Mouse (Mus musculus) yolk sac, embryonic 10.5 days (tissue): ENCODE data around the gene Pax5.

ENCODE experiments used
- DNase-seq: peaks from one replicate; pipeline ENCODE4 v3.0.0-alpha.2; 2017; ENCODE audit warnings: low spot score

The Pax5 gene

DNA sequence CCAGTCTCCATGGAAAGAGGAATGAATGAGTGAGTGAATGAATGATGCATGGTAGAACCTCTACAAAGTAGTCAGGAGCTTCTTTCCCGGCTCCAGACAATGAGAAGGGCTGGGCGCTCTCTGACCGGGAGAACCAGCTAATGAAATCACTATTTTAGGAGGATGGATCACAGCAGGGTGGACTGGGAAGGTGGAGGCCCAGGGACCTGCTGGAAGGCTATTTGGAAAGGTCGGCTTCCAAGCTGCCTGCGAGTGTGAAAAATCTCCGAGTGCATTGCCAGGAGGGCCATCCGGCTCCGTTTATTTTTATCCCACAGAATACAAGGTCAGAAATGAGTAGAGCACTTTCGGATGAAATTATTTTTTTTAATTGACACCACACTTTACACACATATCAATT, 112.3 kb downstream of the Pax5 start:
- DNase-seq = no peak

DNA sequence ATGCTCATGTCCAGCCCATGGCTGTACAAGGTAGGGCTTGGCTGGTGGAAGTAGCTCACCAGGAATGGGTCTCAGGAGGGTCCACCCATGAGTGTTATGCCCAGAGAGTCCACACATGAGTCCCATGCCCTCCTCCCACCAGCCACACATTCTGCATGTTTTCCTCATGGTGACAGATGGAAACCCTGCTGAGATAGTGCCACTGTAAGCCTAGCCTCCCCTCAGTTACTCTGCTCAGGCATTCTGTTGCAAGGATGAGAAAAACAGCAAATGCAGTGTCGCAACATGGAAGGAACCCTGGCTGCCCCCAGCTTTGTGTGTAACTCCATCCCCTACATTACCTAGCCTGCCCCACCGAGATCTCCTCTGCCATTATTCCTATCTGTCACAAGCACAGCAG, 117.2 kb downstream of the Pax5 start:
- DNase-seq = no peak

DNA sequence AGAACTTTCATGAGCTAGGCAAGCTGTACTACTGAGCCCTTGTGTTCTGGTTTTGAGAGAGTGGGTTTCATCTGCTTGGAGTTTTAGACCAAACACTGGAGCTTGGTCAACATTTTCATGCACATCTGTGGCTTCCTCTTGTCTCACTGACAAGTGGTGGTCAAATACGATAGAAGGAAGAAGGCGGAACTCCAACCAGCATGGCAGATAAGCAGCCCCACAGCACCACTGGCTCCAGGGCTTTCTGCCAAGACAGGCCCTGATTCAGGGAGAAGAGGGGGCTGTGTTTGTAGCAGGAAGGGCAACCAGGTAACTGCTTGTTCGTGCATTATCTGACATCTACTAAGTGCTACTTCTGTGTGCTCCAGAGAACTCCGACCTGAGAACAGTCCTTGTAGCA, 127.6 kb downstream of the Pax5 start:
- DNase-seq = no peak

DNA sequence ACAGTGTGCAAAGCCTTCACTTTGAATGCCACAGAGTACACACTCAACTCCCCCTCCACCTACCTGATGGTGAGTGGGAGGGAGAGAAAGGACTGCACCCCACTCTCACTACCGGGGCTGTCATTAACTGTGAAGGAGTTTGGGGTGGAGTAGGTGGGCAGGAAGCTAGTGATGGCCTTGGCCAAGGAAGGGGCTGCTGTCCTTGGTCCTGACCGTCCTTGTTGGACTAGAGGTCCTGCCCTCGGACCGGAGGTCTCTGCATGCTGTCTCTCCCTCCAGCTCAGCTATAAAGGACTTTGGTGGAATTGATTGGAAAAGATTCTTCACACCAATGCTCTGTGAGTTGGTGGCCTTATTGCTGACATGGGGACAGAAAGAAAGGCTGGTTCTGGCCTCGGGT, 131.7 kb downstream of the Pax5 start:
- DNase-seq = peak; percentile 58

DNA sequence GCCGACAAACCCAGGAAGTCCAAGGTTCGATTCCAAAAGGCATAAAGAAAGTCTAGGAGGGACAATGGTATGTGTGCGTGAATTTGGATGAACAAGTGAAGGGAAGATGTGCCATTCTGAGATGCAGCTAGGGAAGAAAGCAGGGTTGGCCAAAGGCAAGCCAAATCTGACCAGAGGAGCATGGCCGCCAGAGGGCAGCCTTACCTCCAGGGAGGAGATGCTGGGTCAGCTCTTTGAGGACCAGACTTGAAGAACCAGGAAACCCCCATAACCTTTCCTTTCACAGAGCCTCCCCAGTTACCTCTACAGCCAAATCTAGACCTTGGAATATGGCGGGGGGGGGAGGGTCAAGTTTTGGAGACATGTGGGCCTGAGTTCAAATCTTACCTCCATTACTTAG, 133.0 kb downstream of the Pax5 start:
- peak; percentile 20 for DNase-seq

DNA sequence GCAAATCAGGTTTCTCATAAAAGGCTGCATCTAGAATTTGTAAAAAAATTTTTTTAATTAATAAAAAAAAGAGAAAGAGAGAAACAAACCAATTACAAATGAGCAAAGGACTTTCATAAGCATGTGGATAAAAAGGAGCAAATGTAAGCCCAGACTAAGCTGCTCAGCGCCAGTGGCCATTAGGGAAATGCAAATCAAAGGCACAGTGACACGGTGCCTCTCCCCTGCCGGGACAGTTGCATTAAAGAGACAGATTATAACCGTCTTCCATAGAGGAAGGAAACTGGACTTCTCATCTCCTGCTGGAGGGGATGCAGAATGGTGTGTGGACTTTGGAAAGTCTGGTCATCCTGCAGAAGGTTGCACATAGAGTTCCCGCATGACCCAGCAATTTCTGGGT, 133.5 kb downstream of the Pax5 start:
- DNase-seq = no peak

DNA sequence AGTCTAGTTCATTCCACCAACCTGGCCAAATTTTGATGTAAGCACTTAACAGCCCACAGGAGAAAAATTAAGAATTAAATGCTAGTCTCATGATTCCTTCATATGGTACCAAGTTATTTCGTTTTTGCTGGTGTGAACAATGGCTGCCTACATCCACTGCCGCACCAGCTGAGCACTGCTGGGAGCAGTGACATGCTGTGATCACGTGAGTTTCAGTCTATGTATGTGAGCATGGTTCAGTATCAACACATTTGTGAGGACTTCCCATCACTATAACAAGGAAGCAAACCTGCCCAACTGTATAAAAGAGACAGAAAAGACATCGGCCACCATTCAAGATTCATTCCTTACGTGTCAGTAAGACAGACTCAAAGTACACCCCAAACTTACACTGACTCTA, 137.3 kb downstream of the Pax5 start:
- DNase-seq = no peak

DNA sequence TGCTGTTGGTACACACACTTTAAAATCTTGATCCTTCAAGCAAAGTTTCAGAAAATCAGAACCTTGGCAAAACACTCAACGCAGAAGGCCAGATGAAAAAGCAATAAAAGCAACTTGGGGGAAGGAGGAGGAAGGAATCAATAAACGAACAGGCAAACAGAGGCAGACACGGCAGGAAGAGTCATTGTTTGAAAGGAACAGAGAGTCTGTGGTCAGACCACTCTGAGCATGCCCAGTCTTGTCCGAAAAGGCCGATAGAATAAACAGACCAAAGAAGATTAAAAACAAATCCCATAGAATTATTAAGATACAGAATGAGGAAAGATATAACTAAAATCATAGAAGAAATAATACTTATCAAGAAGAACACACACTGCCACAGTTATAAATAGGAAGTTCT, 137.9 kb downstream of the Pax5 start:
- no peak for DNase-seq

DNA sequence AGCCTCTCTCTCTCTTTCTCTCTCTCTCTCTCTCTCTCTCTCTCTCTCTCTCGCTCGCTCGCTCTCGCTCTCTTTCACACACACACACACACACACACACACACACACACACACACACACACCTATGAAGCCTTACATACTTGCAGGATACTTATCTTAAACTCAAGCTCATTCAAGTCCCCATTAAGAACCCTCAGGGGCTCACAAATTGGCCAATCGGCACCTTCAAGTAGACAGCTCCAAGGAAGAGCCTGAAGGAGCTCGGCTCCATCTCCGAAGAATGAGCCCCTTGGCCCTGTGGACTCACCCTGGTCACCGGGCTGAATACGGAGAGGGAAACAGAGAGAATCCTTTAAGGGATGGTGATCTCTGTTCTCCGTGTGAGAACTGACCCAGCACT, 141.1 kb downstream of the Pax5 start:
- no peak for DNase-seq

DNA sequence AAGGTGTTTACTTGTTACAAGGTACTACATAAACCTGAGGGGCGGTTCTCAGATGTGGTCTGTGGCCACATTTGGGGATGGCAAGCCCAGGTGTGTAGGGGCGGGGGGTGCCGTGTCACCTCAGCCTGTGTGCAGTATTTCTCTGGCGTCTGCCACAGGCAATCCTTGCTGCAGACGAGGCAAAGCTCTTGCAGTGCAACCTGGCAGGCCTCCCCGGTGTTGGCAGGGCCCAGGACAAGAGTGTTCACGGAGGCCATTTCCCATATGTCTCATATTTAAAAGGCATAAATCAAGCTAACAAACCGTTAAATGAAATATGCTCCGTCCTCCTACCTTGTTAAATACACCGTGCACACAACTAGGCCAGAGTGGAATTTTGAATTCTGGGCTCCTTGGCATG, 141.6 kb downstream of the Pax5 start:
- no peak for DNase-seq

DNA sequence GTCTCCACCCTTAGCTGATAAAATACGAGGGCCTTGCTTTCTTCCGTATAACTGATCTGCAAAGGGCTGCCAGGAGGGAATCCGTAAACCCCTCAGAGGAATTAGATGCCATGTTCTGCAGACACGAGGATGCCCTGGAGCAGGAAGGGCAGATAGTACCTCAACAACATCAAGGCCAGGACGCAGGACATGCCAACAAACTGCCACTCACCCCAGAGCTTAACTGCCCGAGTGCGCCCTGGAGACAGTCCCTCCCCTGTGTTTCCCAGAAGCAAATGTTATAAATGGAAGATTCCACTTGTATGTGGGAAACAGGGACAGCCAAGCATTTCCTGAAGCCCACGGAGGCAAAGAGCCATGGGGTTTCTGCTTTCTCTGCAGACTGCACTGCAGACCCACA, 143.9 kb downstream of the Pax5 start:
- DNase-seq = no peak

DNA sequence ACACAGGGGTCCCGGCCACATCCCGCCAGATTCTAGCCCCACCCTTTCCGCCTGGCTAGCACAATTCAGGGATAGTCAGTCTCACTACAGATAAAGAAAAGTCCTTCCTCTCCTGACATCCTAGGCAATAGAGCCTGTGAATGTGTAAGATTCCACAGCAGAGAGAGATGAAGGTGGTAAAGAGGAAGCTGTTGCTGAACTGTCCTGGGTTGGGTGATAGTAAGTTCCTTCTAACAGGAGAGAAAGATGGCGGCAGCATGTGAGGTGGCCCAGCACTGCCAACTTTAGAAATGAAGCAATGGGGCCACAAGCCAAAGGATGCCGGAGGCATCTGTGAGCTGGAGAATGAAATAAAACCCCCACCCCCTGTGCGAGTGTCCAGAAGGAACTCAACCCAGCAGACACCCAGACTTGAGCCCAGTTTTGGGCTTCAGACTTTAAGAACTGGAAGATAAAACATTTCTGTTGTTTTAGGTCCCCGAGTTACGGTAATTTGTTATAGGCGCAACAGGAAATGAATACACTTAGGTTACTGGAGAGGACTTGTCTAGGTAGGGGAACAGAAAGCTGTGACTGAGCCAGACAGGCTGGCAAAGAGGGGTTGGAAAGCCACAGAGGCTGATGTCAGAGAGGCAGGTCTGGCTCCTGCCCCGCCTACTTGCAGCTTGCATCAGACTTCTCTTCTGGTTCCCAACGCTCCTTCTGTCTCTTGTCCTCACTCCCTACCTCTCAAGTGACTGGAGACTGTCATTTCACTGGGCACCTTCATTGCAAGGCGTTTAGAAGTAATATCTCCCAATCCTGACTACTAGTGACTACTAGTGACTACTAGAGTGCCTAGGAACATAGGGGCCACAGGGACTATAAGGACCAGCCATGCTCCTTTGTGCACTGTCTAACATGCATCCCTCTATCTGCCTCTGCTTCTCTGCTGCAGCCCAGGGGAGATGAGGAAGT, 144.9 kb downstream of the Pax5 start:
- no peak for DNase-seq

DNA sequence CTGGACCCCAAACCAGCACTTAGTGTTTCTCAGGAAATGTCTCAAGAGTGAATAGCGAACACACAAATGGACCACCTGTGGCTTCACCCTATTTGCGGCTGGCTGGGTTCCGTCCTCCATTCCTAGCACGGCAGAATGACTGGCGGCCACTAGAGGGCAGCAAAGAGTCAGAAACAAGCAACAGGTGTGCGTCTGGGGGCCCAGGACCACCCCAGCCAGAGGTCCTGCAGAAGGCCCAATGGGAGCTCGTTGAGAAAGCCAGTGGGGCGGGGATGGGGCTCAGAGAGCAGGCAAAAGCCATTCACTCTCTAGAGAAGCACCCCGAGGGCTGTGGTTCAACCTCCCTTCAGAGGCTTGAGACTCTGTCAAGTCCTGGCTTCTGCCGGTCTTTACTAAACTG, 145.7 kb downstream of the Pax5 start:
- DNase-seq = peak; percentile 39

DNA sequence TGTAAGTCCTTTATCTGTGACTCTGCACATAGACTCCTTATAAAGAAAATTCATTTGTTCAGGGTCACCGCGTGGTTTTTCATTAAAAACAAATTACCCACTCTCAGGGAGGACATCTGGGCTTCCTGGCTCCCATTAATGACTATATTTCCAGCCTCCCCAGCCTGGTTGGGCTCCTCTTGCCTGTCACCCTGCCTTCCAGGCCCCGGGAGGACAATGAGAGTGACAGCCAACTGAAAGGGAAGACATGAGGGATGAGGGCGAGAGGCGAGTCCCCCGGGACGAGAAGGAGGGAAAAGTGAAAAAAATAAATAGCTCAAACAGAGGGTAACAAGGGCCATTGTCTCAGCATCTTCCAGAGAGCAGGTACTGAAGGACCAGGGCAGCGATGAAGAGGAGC, 149.3 kb downstream of the Pax5 start:
- no peak for DNase-seq

DNA sequence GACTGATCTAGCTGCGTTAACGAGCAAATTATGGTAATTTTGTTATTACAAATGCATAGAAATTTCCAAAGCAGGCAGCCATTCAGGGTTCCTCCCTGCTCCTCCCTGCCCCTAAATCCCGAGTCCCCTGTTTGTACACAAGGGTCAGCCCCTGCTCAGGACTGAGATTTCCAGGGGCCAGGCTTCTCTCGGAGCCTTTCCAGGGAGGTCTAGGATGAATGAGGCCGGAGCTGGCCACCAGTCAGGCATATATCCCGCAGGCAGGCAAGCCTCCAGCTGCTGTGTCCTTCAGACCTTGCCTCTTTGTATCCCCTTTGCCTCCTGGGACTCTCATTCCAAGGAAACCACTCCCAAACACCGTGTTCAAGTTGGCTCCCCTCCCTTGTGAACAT, 151.7 kb downstream of the Pax5 start:
- no peak for DNase-seq

DNA sequence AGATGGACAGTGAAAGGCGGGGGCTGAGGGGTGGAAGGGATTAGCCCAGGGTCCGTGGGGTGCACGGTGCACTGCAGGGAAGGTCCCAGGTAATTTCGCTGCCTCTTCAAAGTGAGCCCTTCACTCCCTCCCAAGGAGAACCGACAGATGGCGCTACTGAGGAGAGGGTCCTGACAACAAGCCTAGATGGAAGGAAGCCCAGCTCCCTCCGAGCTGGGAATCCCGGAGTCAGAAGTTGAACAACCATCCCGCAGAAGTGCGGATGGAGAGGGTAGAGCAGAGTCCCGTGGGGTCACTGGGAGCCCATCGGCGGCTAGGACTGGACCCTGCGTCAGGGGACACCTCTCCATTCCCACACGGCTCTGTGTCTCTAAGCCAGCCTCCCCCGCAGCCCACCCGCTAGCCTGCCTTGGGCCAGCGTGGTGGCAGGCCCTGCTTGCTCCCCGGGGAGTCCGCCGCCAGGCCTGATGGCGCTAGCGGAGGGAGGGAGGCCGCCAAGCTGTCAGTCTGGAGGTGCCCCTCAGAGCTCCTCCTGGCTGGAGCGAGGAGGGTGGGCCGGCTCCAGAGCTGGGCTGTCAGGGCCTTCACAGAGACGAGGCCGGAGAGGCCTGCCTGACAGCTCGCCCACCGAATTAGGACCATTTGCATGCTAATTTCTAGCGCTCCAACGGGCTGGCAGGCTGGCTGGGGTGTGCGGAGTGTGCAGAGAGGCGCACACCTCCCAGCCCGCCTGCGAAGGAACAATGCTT, 152.3 kb downstream of the Pax5 start:
- peak; percentile 49 for DNase-seq

DNA sequence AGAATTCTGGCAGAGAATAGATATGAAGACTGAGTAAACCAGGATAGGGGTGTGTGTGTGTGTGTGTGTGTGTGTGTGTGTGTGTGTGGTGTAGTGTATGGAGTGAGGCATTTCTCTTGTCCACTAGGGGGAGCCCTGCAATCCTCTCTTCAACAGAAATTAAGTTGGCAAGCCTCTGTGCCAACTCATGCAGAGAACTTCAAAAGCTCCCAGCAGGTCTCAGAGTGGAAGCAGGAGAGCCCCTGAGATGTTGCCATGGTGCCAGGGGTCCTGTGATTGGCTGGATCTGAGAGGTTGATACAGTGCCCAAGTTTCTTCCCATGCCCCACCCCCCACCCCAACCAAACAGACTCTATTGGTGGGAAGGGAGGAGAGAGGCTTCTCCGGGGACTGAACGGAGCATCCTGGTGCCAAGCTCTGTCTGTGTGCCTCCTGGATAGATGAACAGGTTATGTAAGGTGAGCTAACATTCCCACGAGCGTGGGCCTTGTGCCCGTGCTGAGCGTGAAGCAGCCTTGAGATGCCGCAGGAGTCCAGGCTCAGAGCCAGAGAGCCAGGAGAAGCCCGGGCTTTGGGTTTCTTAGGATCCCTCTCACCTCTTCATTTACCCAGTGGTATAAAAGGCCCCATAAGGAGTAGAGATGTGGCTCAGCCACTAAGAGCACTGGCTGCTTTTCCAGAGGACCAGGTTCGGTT, 153.6 kb downstream of the Pax5 start:
- DNase-seq = no peak

DNA sequence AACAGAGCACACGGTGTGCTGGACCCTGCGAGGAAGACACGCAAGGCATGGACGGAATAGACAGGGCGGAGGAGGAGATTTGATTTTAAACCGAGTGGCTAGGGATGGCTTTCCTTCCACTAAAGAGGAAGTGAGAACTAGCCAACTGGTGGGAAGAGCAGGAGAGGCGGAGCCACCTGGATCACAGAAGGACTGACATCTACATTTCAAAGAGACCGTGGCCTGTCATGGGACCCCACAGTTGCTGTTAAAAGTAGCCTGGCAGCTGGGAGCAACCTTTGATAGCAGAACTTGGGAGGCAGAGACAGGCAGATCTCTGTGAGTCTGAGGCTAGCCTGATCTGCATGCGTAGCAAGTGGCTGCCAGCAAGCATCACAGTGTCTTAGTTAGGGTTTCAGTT, 154.7 kb downstream of the Pax5 start:
- no peak for DNase-seq

DNA sequence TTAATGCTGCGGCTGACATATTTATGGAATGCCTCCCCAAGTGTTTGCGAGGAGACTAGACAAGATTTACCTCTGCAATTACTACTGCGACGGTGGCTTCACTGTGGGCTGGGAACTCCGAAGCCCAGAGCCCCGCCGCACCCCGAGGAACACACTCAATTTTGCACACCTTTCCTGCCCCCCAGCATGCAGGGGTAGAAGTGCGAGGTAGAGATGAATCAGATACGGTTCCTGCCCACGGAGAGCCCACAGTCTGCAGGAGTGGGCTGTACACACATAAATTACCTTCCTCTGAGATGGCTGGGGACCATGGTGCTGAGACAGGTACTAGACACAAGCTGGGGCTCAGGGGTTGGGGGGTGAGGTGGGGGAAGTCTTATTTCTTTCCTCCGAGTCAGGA, 158.8 kb downstream of the Pax5 start:
- DNase-seq = no peak

DNA sequence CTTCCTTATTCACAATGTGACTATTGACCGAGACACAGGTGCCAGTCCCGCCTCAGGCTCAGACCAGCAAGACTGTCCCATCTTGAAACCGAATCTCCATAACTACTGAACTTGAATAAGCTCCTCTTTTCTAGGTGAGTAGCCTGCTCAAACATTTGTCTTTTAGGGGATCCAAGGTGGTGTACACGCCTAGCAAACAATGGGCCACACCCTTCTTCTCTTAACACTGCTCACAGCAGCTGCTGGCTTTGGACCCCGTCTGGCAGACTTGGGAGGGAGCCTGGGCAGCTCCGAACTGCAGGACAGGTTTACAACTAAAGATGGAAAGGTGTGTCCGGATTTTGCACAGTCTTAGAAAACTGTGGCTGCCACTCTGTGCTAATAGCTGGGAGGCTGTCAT, 161.3 kb downstream of the Pax5 start:
- no peak for DNase-seq

DNA sequence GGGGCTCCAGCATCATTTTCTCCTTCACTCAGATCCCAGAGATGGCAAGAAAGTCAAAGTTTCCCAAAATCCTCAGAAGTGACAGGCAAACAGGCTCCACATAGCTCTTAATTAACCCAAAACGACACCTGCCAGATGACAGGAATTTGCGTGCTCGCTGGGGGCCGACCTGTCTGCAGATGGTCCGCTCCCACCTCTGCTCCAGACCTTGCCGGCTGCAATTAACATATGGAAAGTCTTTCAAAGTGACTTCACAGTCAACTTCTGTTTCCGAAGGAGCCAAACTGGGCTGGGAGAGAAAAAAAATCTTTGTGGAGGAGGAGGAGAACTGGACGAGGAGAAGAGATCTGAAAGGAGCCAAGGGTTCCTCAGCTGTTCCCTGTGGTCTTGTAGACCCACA, 164.6 kb downstream of the Pax5 start:
- no peak for DNase-seq

DNA sequence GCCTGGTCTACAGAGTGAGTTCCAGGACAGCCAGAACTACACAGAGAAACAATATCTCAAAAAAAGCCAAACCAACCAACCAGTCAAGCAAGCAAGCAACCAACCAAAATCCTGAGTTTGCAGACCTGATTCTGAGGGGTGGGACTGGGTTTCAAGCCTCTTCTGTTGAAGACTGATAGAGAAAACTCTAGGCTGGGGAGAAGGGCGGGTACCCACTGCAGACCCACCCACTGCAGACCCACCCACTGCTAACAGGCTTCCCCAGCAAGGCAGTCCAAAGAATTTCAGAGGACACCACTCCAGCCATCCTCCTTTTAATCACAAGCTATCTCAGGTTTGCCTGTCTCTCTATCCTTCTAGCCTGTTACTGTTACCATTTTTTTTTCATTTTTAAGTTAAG, 165.8 kb downstream of the Pax5 start:
- DNase-seq = peak; percentile 23

DNA sequence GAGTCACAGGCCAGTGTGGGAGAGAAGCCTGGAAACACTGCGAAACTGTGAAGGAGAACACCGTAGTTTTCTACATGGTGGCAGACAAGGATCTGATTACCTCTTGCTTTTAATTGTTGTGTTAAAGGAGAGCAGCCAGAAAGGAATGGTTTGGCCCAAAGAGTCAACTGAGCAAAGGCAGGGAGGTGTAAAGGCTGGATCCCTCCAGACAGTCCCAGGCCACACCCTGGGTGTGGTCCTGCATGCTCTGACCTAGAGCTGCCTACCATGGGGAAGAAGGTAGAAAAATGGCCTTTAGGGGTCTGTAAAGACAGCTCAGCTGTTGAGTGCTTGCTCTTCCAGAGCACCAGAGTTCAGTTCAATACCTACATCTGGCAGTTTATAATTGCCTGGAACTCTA, 166.4 kb downstream of the Pax5 start:
- no peak for DNase-seq
